ENCODE assay signal across 14 mouse cellular contexts in genomic region chr17:78326381-78326780, GRCm38 (mm10).
DNase-seq lines count a peak whose midpoint lies in the region; ATAC-seq lines count a peak whose summit lies in the region.
"Had no signal": no experiment of that assay in that cellular context is flagged by ENCODE, and none has a peak within 500 bp of the region (broad histone marks: within the 10 kb centered on the region; RNA-seq: fewer than 3 reads in every experiment).

No protein-coding gene starts in this region.

- no peaks in the 10 kb centered on the region for H3K9me3 ChIP-seq in heart, embryonic 12.5 days (replicated peaks)
- no peaks in the 10 kb centered on the region for H3K9me3 ChIP-seq in midbrain, embryonic 12.5 days
- no peaks in the 10 kb centered on the region for H3K9me3 ChIP-seq in midbrain, embryonic 10.5 days (replicated peaks)
- H3K9me3 ChIP-seq in liver, embryonic 13.5 days (replicated peaks): no peaks in the 10 kb centered on the region
- H3K9me3 ChIP-seq: embryonic facial prominence, embryonic 10.5 days had no signal

- no peak overlapping the region for H3K4me3 ChIP-seq in heart, embryonic 12.5 days
- H3K4me3 ChIP-seq in midbrain, embryonic 12.5 days: no peak overlapping the region
- no peak overlapping the region for H3K4me3 ChIP-seq in midbrain, embryonic 10.5 days
- H3K4me3 ChIP-seq in liver, embryonic 13.5 days (replicated peaks): no peak overlapping the region
- H3K4me3 ChIP-seq: embryonic facial prominence, embryonic 10.5 days had no signal

- no peak for ATAC-seq in heart, embryonic 12.5 days (ENCODE audit: insufficient number of reproducible peaks, low FRiP score)
- peak; percentile 25; the same call in 1 of the 2 replicates for ATAC-seq in midbrain, embryonic 12.5 days (ENCODE audit: low FRiP score, low read depth)
- no peak for ATAC-seq in liver, embryonic 13.5 days (ENCODE audit: low read depth)
- ATAC-seq: intestine, postnatal 0 days; lung, postnatal 0 days had no signal

- H3K4me1 ChIP-seq in heart, embryonic 12.5 days (replicated peaks): peaks cover 32% of the 10 kb centered on the region
- peaks cover 5% of the 10 kb centered on the region; the same call in 1 of the 2 replicates for H3K4me1 ChIP-seq in midbrain, embryonic 12.5 days
- H3K4me1 ChIP-seq in midbrain, embryonic 10.5 days: peaks cover 21% of the 10 kb centered on the region
- H3K4me1 ChIP-seq in liver, embryonic 13.5 days (replicated peaks): peaks cover 59% of the 10 kb centered on the region

- no peak overlapping the region for H3K9ac ChIP-seq in heart, embryonic 12.5 days
- H3K9ac ChIP-seq in midbrain, embryonic 12.5 days (replicated peaks): no peak overlapping the region
- H3K9ac ChIP-seq in liver, embryonic 13.5 days: 0 out of 2 replicates have a peak overlapping the region, but pooled peaks have one; percentile 3

- no peak overlapping the region for H3K27ac ChIP-seq in heart, embryonic 12.5 days (ENCODE audit: poor library complexity, severe bottlenecking)
- H3K27ac ChIP-seq in midbrain, embryonic 12.5 days (replicated peaks): no peak overlapping the region
- no peak overlapping the region for H3K27ac ChIP-seq in midbrain, embryonic 10.5 days (replicated peaks)
- H3K27ac ChIP-seq in liver, embryonic 13.5 days: peak overlapping the region; percentile 68
- H3K27ac ChIP-seq: embryonic facial prominence, embryonic 10.5 days had no signal

- peak; percentile 26 for DNase-seq in heart, adult 8-10 months (ENCODE audit: low spot score)
- no peak for DNase-seq in midbrain, embryonic 10.5 days (ENCODE audit: low spot score)
- peak; percentile 28 to 42 for DNase-seq in heart, adult 9 months (ENCODE audit: low spot score in 2 of 2)
- no peak for DNase-seq in liver, embryonic 13.5 days
- no peak for DNase-seq in gastrocnemius, adult 18-20 months (ENCODE audit: low spot score)
- DNase-seq: cerebellum, postnatal 10 days; kidney, postnatal 25 days; layer of hippocampus, postnatal 36 days had no signal

- H3K4me2 ChIP-seq in heart, embryonic 12.5 days: no peak overlapping the region
- H3K4me2 ChIP-seq in midbrain, embryonic 12.5 days (replicated peaks): no peak overlapping the region
- no peak overlapping the region for H3K4me2 ChIP-seq in liver, embryonic 13.5 days
- H3K4me2 ChIP-seq: midbrain, embryonic 11.5 days had no signal

- WGBS in heart, embryonic 12.5 days: 49% methylated on average over 2 of the region's 2 CpGs
- WGBS in midbrain, embryonic 12.5 days: 87% methylated on average over 2 of the region's 2 CpGs
- 91% methylated on average over 2 of the region's 2 CpGs for WGBS in midbrain, embryonic 10.5 days
- 85% methylated on average over 2 of the region's 2 CpGs for WGBS in liver, embryonic 13.5 days (ENCODE audit: insufficient replicate concordance)

- H3K36me3 ChIP-seq in heart, embryonic 12.5 days: no peaks in the 10 kb centered on the region
- no peaks in the 10 kb centered on the region for H3K36me3 ChIP-seq in midbrain, embryonic 12.5 days
- peaks cover 9% of the 10 kb centered on the region; the same call in 1 of the 2 replicates for H3K36me3 ChIP-seq in midbrain, embryonic 10.5 days
- no peaks in the 10 kb centered on the region for H3K36me3 ChIP-seq in liver, embryonic 13.5 days

- H3K27me3 ChIP-seq in heart, embryonic 12.5 days (replicated peaks): peaks cover 17% of the 10 kb centered on the region
- no peaks in the 10 kb centered on the region for H3K27me3 ChIP-seq in midbrain, embryonic 12.5 days
- H3K27me3 ChIP-seq in midbrain, embryonic 10.5 days (ENCODE audit: low read depth, poor library complexity, severe bottlenecking): no peaks in the 10 kb centered on the region
- no peaks in the 10 kb centered on the region for H3K27me3 ChIP-seq in liver, embryonic 13.5 days

Comparison
In these comparisons a context has a peak if more than half of its experiments do, and no peak if none do; other contexts are left out.
1. DNase-seq: peak in heart, adult 8-10 months (single experiment) and heart, adult 9 months (2 of 2); none in midbrain, embryonic 10.5 days (single experiment), liver, embryonic 13.5 days (single experiment) and gastrocnemius, adult 18-20 months (single experiment).